Mouse (Mus musculus) forebrain, embryonic 13.5 days (tissue): ENCODE data around the gene Psap. TPM values are rescaled to one million over a fixed set of nuclear protein-coding genes. Genes with fewer than 3 reads are reported as not detected.

Source experiments
- ATAC-seq: fragments of 200-750 bp; cut with Nextera tagmentation; 2 replicates; pipeline ENCODE4 v1.8.0; 2017
- H3K27ac ChIP-seq: fragments of 300-500 bp; sonication (generic); 2 replicates; pipeline ENCODE4 v1.5.1; 2015; ENCODE audit warnings: inconsistent platforms, mild to moderate bottlenecking, moderate library complexity
- H3K27me3 ChIP-seq: fragments of 300-500 bp; sonication (generic); 2 replicates; pipeline ENCODE4 v1.6.1; 2015; ENCODE audit warnings: mild to moderate bottlenecking, inconsistent platforms
- H3K36me3 ChIP-seq: fragments of 300-500 bp; sonication (generic); 2 replicates; pipeline ENCODE4 v1.6.1; 2015; ENCODE audit warnings: mild to moderate bottlenecking, inconsistent platforms; ENCODE audit not compliant: poor library complexity, severe bottlenecking
- H3K4me1 ChIP-seq: fragments of 300-500 bp; sonication (generic); 2 replicates; pipeline ENCODE4 v1.6.1; 2015; ENCODE audit warnings: inconsistent platforms
- H3K4me2 ChIP-seq: fragments of 300-500 bp; sonication (generic); 2 replicates; pipeline ENCODE4 v1.6.1; 2015; ENCODE audit warnings: inconsistent platforms, mild to moderate bottlenecking, moderate library complexity
- H3K4me3 ChIP-seq: fragments of 300-500 bp; sonication (generic); 2 replicates; pipeline ENCODE4 v1.5.1; 2015; ENCODE audit warnings: mild to moderate bottlenecking, inconsistent platforms
- H3K9ac ChIP-seq: fragments of 300-500 bp; sonication (generic); 2 replicates; pipeline ENCODE4 v1.6.1; 2015; ENCODE audit warnings: mild to moderate bottlenecking, inconsistent platforms
- H3K9me3 ChIP-seq: fragments of 300-500 bp; sonication (generic); replicated peaks from 2 replicates; pipeline ENCODE4 v1.6.1; 2016; ENCODE audit warnings: inconsistent platforms
- WGBS: fragments of 180-500 bp; shearing (Covaris S2); methylation state at CpG from one replicate; pipeline ENCODE4 v1.1.7; 2015; 5-methylcytosine and 5-hydroxymethylcytosine counted together
- polyA plus RNA-seq: library from polyadenylated mRNA; unstranded; fragments of >200 nt; fragmentation: Nextera tagmentation; extraction: Ambion mirVana; gene quantifications from 2 replicates; pipeline ENCODE4 v1.2.1, GENCODE M21; 2015

Gene Psap
- polyA plus RNA-seq, 1 experiment from 2014 or later: 92.2 TPM

GRCm38 (mm10) chr10:60292209-60292608, 14.8 kb downstream of the Psap start:
- Histone ChIP-seq H3K4me1 (peaks cover 10% of the 10 kb centered on the region), H3K4me3 (no peak overlapping the region), H3K4me2 (no peak overlapping the region), H3K9me3 (no peaks in the 10 kb centered on the region), H3K36me3 (peaks cover 48% of the 10 kb centered on the region), H3K27ac (no peak overlapping the region), H3K9ac (no peak overlapping the region), H3K27me3 (no peaks in the 10 kb centered on the region)
- 93% methylated on average over 8 of the region's 8 CpGs for WGBS
- ATAC-seq: no peak

- Histone ChIP-seq H3K9ac (no peak overlapping the region), H3K36me3 (peaks cover 70% of the 10 kb centered on the region), H3K4me1 (peaks cover 10% of the 10 kb centered on the region; the same call in 1 of the 2 replicates), H3K9me3 (no peaks in the 10 kb centered on the region), H3K4me3 (no peak overlapping the region), H3K27ac (no peak overlapping the region), H3K27me3 (no peaks in the 10 kb centered on the region), H3K4me2 (no peak overlapping the region)
- ATAC-seq: no peak
- WGBS: 80% methylated on average over 7 of the region's 7 CpGs
These were observed 17.2 kb downstream of the Psap start for GRCm38 (mm10) chr10:60294621-60295020.

- Histone ChIP-seq H3K4me1 (peaks cover 3% of the 10 kb centered on the region; the same call in 1 of the 2 replicates), H3K9me3 (no peaks in the 10 kb centered on the region), H3K27me3 (no peaks in the 10 kb centered on the region), H3K36me3 (peaks cover 78% of the 10 kb centered on the region), H3K9ac (no peak overlapping the region), H3K4me3 (no peak overlapping the region), H3K4me2 (no peak overlapping the region), H3K27ac (no peak overlapping the region)
- no peak for ATAC-seq
- 82% methylated on average over 3 of the region's 3 CpGs for WGBS
These were observed 17.9 kb downstream of the Psap start for GRCm38 (mm10) chr10:60295356-60295755.

- H3K27me3 ChIP-seq: no peaks in the 10 kb centered on the region
- H3K4me3 ChIP-seq: no peak overlapping the region
- no peaks in the 10 kb centered on the region for H3K9me3 ChIP-seq
- no peak overlapping the region for H3K9ac ChIP-seq
- no peak overlapping the region for H3K4me2 ChIP-seq
- H3K27ac ChIP-seq: no peak overlapping the region
- H3K36me3 ChIP-seq: peaks cover 84% of the 10 kb centered on the region
- ATAC-seq: no peak
- WGBS: 84% methylated on average over 9 of the region's 9 CpGs
- H3K4me1 ChIP-seq: no peaks in the 10 kb centered on the region
These were observed 18.6 kb downstream of the Psap start for GRCm38 (mm10) chr10:60296027-60296426.

GRCm38 (mm10) chr10:60299636-60300035, 22.2 kb downstream of the Psap start:
- no peaks in the 10 kb centered on the region for H3K9me3 ChIP-seq
- H3K4me3 ChIP-seq: no peak overlapping the region
- no peak for ATAC-seq
- H3K27ac ChIP-seq: no peak overlapping the region
- peaks cover 86% of the 10 kb centered on the region for H3K36me3 ChIP-seq
- H3K4me1 ChIP-seq: no peaks in the 10 kb centered on the region
- no peak overlapping the region for H3K9ac ChIP-seq
- H3K27me3 ChIP-seq: no peaks in the 10 kb centered on the region
- WGBS: 94% methylated on average over 12 of the region's 12 CpGs
- no peak overlapping the region for H3K4me2 ChIP-seq

GRCm38 (mm10) chr10:60303419-60303818, 26.0 kb downstream of the Psap start:
- no peak overlapping the region for H3K27ac ChIP-seq
- H3K36me3 ChIP-seq: peaks cover 52% of the 10 kb centered on the region
- H3K4me3 ChIP-seq: no peak overlapping the region
- H3K4me1 ChIP-seq: no peaks in the 10 kb centered on the region
- no peak overlapping the region for H3K4me2 ChIP-seq
- H3K9me3 ChIP-seq: no peaks in the 10 kb centered on the region; the same call in 1 of the 2 replicates
- H3K27me3 ChIP-seq: no peaks in the 10 kb centered on the region
- no peak for ATAC-seq
- H3K9ac ChIP-seq: no peak overlapping the region
- WGBS: 86% methylated on average over 17 of the region's 17 CpGs

GRCm38 (mm10) chr10:60304854-60305628, 27.6 kb downstream of the Psap start:
- ATAC-seq: peak; percentile 86
- Histone ChIP-seq H3K27me3 (no peaks in the 10 kb centered on the region), H3K27ac (no peak overlapping the region), H3K4me1 (no peaks in the 10 kb centered on the region), H3K36me3 (peaks cover 36% of the 10 kb centered on the region), H3K9me3 (no peaks in the 10 kb centered on the region; the same call in 1 of the 2 replicates), H3K4me2 (no peak overlapping the region), H3K9ac (no peak overlapping the region), H3K4me3 (no peak overlapping the region)
- 62% methylated on average over 15 of the region's 15 CpGs for WGBS

- no peak overlapping the region for H3K4me3 ChIP-seq
- no peak overlapping the region for H3K9ac ChIP-seq
- H3K27ac ChIP-seq: no peak overlapping the region
- no peaks in the 10 kb centered on the region for H3K4me1 ChIP-seq
- no peaks in the 10 kb centered on the region for H3K36me3 ChIP-seq
- no peaks in the 10 kb centered on the region; the same call in 1 of the 2 replicates for H3K9me3 ChIP-seq
- no peaks in the 10 kb centered on the region for H3K27me3 ChIP-seq
- 92% methylated on average over 13 of the region's 13 CpGs for WGBS
- no peak overlapping the region for H3K4me2 ChIP-seq
- no peak for ATAC-seq
These were observed 33.2 kb downstream of the Psap start for GRCm38 (mm10) chr10:60310629-60311028.

GRCm38 (mm10) chr10:60313606-60314005, 36.2 kb downstream of the Psap start:
- no peak overlapping the region for H3K4me2 ChIP-seq
- no peaks in the 10 kb centered on the region for H3K36me3 ChIP-seq
- no peaks in the 10 kb centered on the region for H3K9me3 ChIP-seq
- no peak overlapping the region for H3K9ac ChIP-seq
- no peak overlapping the region for H3K27ac ChIP-seq
- no peak for ATAC-seq
- 95% methylated on average over 5 of the region's 5 CpGs for WGBS
- H3K4me3 ChIP-seq: no peak overlapping the region
- H3K4me1 ChIP-seq: no peaks in the 10 kb centered on the region
- no peaks in the 10 kb centered on the region for H3K27me3 ChIP-seq

GRCm38 (mm10) chr10:60316166-60316565, 38.7 kb downstream of the Psap start:
- Histone ChIP-seq H3K36me3 (no peaks in the 10 kb centered on the region), H3K4me2 (no peak overlapping the region), H3K27ac (no peak overlapping the region), H3K4me3 (no peak overlapping the region), H3K9me3 (no peaks in the 10 kb centered on the region), H3K4me1 (no peaks in the 10 kb centered on the region), H3K27me3 (no peaks in the 10 kb centered on the region), H3K9ac (no peak overlapping the region)
- no peak for ATAC-seq
- WGBS: 91% methylated on average over 4 of the region's 4 CpGs

- Histone ChIP-seq H3K4me3 (no peak overlapping the region), H3K27me3 (no peaks in the 10 kb centered on the region), H3K27ac (no peak overlapping the region), H3K36me3 (no peaks in the 10 kb centered on the region), H3K9me3 (no peaks in the 10 kb centered on the region), H3K9ac (no peak overlapping the region; the same call in 1 of the 2 replicates), H3K4me2 (no peak overlapping the region), H3K4me1 (peaks cover 6% of the 10 kb centered on the region; the same call in 1 of the 2 replicates)
- 83% methylated on average over 11 of the region's 11 CpGs for WGBS
- no peak for ATAC-seq
These were observed 51.7 kb downstream of the Psap start for GRCm38 (mm10) chr10:60328963-60329650.

- WGBS: 84% methylated on average over 7 of the region's 7 CpGs
- ATAC-seq: no peak
These were observed 57.2 kb downstream of the Psap start for GRCm38 (mm10) chr10:60334583-60334982.

More at GRCm38 (mm10) chr10:60334583-60334982, 57.2 kb downstream of the Psap start:
- H3K9ac ChIP-seq: no peak overlapping the region
- H3K4me1 ChIP-seq: no peaks in the 10 kb centered on the region
- no peaks in the 10 kb centered on the region for H3K36me3 ChIP-seq
- no peaks in the 10 kb centered on the region for H3K9me3 ChIP-seq
- H3K4me3 ChIP-seq: no peak overlapping the region
- H3K4me2 ChIP-seq: no peak overlapping the region
- no peak overlapping the region for H3K27ac ChIP-seq
- H3K27me3 ChIP-seq: no peaks in the 10 kb centered on the region
